Mouse (Mus musculus) forebrain, postnatal 0 days (tissue): Measurements from ENCODE around the gene Tfdp2. TPM values are rescaled to one million over a fixed set of nuclear protein-coding genes. Genes with fewer than 3 reads are reported as not detected.
A peak's percentile ranks its signal among the peaks of the same experiment; 100 is the strongest.
"Not testable (repeated sequence)": the region's sequence is repeated elsewhere in the genome, so short reads cannot be mapped to it uniquely, and the experiment has no call there.

Experiments used
- ATAC-seq: fragments of 200-750 bp; cut with Nextera tagmentation; 2 replicates; pipeline ENCODE4 v1.8.0; 2017; ENCODE audit warnings: mild to moderate bottlenecking, moderate library complexity
- DNase-seq: peaks from one replicate; pipeline ENCODE4 v3.0.0-alpha.2; 2015
- H3K27ac ChIP-seq: fragments of 300-500 bp; sonication (generic); 2 replicates; pipeline ENCODE4 v1.5.1; 2014; ENCODE audit warnings: low read depth, mild to moderate bottlenecking, antibody characterized with exemption, low read length, moderate library complexity, mixed read lengths
- H3K27me3 ChIP-seq: fragments of 300-500 bp; sonication (generic); 2 replicates; pipeline ENCODE4 v1.6.1; 2014; ENCODE audit warnings: mild to moderate bottlenecking, low read length, mixed read lengths; ENCODE audit not compliant: insufficient read depth
- H3K36me3 ChIP-seq: fragments of 300-500 bp; sonication (generic); 2 replicates; pipeline ENCODE4 v1.6.1; 2014; ENCODE audit warnings: mild to moderate bottlenecking, moderate library complexity; ENCODE audit not compliant: insufficient read depth
- H3K4me1 ChIP-seq: fragments of 300-500 bp; sonication (generic); 2 replicates; pipeline ENCODE4 v1.6.1; 2014; ENCODE audit warnings: antibody characterized with exemption; ENCODE audit not compliant: insufficient read depth
- H3K4me2 ChIP-seq: fragments of 300-500 bp; sonication (generic); 2 replicates; pipeline ENCODE4 v1.6.1; 2014; ENCODE audit warnings: low read depth, mild to moderate bottlenecking, moderate library complexity
- H3K4me3 ChIP-seq: fragments of 300-500 bp; sonication (generic); 2 replicates; pipeline ENCODE4 v1.5.1; 2014; ENCODE audit warnings: low read depth, low read length, mixed read lengths
- H3K9ac ChIP-seq: fragments of 300-500 bp; sonication (generic); 2 replicates; pipeline ENCODE4 v1.6.1; 2014; ENCODE audit warnings: mild to moderate bottlenecking
- H3K9me3 ChIP-seq: fragments of 300-500 bp; sonication (generic); 2 replicates; pipeline ENCODE4 v1.6.1; 2016; ENCODE audit warnings: low read length
- CTCF ChIP-seq: sonication (generic); IDR thresholded peaks from 2 replicates; pipeline ENCODE4 v1.5.1; 2016; ENCODE audit warnings: antibody characterized with exemption, control low read depth, low read depth
- WGBS: fragments of 180-500 bp; shearing (Covaris S2); extraction: QIAGEN DNeasy Blood & Tissue Kit; methylation state at CpG from one replicate; pipeline ENCODE4 v1.1.7; 2014; 5-methylcytosine and 5-hydroxymethylcytosine counted together
- polyA plus RNA-seq: library from polyadenylated mRNA; unstranded; fragments of >200 nt; fragmentation: Nextera tagmentation; extraction: Ambion mirVana; gene quantifications from 2 replicates; pipeline ENCODE4 v1.2.1, GENCODE M21; 2015
- total RNA-seq: library from RNA; depleted of rRNA; stranded (reverse); fragments of >200 nt; gene quantifications from 2 replicates; pipeline ENCODE4 v1.2.3, GENCODE M21; 2014; rRNA removed

Tfdp2 gene
- total RNA-seq (17.0 and 21.3 TPM in 2 replicates), polyA plus RNA-seq (14.5 and 16.1 TPM in 2 replicates)

GRCm38 (mm10) chr9:96195885-96196622 is at the start of gene Tfdp2:
Gene Tfdp2, plus strand, starts transcription at chr9:96196275.
- Histone ChIP-seq H3K27ac (peak within 1 kb of the TSS; percentile 70), H3K36me3 (no peaks in the 10 kb centered on the region), H3K9me3 (no peaks in the 10 kb centered on the region), H3K4me1 (no peaks in the 10 kb centered on the region), H3K4me2 (peak within 1 kb of the TSS; percentile 94), H3K27me3 (no peaks in the 10 kb centered on the region), H3K4me3 (peak within 1 kb of the TSS; percentile 74), H3K9ac (peak within 1 kb of the TSS; percentile 53)
- WGBS: under 1% methylated on average over 72 of the region's 81 CpGs
- peak; percentile 100 for ATAC-seq
- peak; percentile 94 for DNase-seq
- peak; percentile 56 for TF ChIP-seq CTCF

GRCm38 (mm10) chr9:96152801-96153200 is 43.3 kb upstream of the Tfdp2 start:
- no peaks in the 10 kb centered on the region for H3K9me3 ChIP-seq
- peaks cover 5% of the 10 kb centered on the region; the same call in 1 of the 2 replicates for H3K36me3 ChIP-seq
- no peak overlapping the region for H3K27ac ChIP-seq
- H3K4me1 ChIP-seq: no peaks in the 10 kb centered on the region
- ATAC-seq (no peak), DNase-seq (no peak)
- no peak overlapping the region for H3K9ac ChIP-seq
- no peak for TF ChIP-seq CTCF
- H3K4me3 ChIP-seq: no peak overlapping the region
- 91% methylated on average over 7 of the region's 7 CpGs for WGBS
- no peaks in the 10 kb centered on the region for H3K27me3 ChIP-seq
- no peak overlapping the region for H3K4me2 ChIP-seq

GRCm38 (mm10) chr9:96158431-96158830 is 37.6 kb upstream of the Tfdp2 start:
- Histone ChIP-seq H3K36me3 (peaks cover 5% of the 10 kb centered on the region; the same call in 1 of the 2 replicates), H3K27me3 (no peaks in the 10 kb centered on the region), H3K9ac (no peak overlapping the region), H3K4me2 (no peak overlapping the region), H3K4me3 (no peak overlapping the region), H3K4me1 (no peaks in the 10 kb centered on the region), H3K9me3 (no peaks in the 10 kb centered on the region), H3K27ac (no peak overlapping the region)
- DNase-seq (no peak), ATAC-seq (no peak)
- no peak for TF ChIP-seq CTCF
- WGBS: 52% methylated on average over 4 of the region's 4 CpGs

GRCm38 (mm10) chr9:96159047-96159446 is 37.0 kb upstream of the Tfdp2 start:
- Histone ChIP-seq H3K9me3 (no peaks in the 10 kb centered on the region), H3K36me3 (peaks cover 2% of the 10 kb centered on the region; the same call in 1 of the 2 replicates), H3K9ac (no peak overlapping the region), H3K4me1 (no peaks in the 10 kb centered on the region), H3K27ac (no peak overlapping the region), H3K4me2 (no peak overlapping the region), H3K27me3 (no peaks in the 10 kb centered on the region), H3K4me3 (no peak overlapping the region)
- DNase-seq (no peak), ATAC-seq (no peak)
- WGBS: 84% methylated on average over 3 of the region's 3 CpGs
- TF ChIP-seq CTCF: no peak

GRCm38 (mm10) chr9:96160767-96161166 is 35.3 kb upstream of the Tfdp2 start:
- 84% methylated on average over 3 of the region's 3 CpGs for WGBS
- no peaks in the 10 kb centered on the region for H3K4me1 ChIP-seq
- no peaks in the 10 kb centered on the region for H3K27me3 ChIP-seq
- H3K4me2 ChIP-seq: no peak overlapping the region
- no peak overlapping the region for H3K27ac ChIP-seq
- no peak for DNase-seq
- TF ChIP-seq CTCF: no peak
- no peak overlapping the region for H3K9ac ChIP-seq
- no peaks in the 10 kb centered on the region for H3K9me3 ChIP-seq
- no peaks in the 10 kb centered on the region; the same call in 1 of the 2 replicates for H3K36me3 ChIP-seq
- no peak for ATAC-seq
- no peak overlapping the region for H3K4me3 ChIP-seq

- Histone ChIP-seq H3K9me3 (no peaks in the 10 kb centered on the region), H3K4me2 (no peak overlapping the region), H3K36me3 (no peaks in the 10 kb centered on the region; the same call in 1 of the 2 replicates), H3K27me3 (no peaks in the 10 kb centered on the region), H3K9ac (no peak overlapping the region), H3K27ac (no peak overlapping the region), H3K4me3 (no peak overlapping the region), H3K4me1 (no peaks in the 10 kb centered on the region)
- no peak for TF ChIP-seq CTCF
- DNase-seq (no peak), ATAC-seq (no peak)
- WGBS: 65% methylated on average over 5 of the region's 5 CpGs
Observed at GRCm38 (mm10) chr9:96162421-96162820, 33.7 kb upstream of the Tfdp2 start.

GRCm38 (mm10) chr9:96163443-96163842 is 32.6 kb upstream of the Tfdp2 start:
- no peak for ATAC-seq
- Histone ChIP-seq H3K36me3 (no peaks in the 10 kb centered on the region; the same call in 1 of the 2 replicates), H3K9ac (no peak overlapping the region), H3K4me2 (no peak overlapping the region), H3K4me1 (no peaks in the 10 kb centered on the region), H3K27me3 (no peaks in the 10 kb centered on the region), H3K27ac (no peak overlapping the region), H3K4me3 (no peak overlapping the region), H3K9me3 (no peaks in the 10 kb centered on the region)
- DNase-seq: no peak
- WGBS: 99% methylated on average over 7 of the region's 7 CpGs
- no peak for TF ChIP-seq CTCF

GRCm38 (mm10) chr9:96163983-96164382 is 32.1 kb upstream of the Tfdp2 start:
- not testable (repeated sequence) for H3K27me3 ChIP-seq, H3K9ac ChIP-seq, H3K27ac ChIP-seq, DNase-seq, H3K4me2 ChIP-seq, H3K4me3 ChIP-seq, H3K4me1 ChIP-seq, H3K36me3 ChIP-seq, H3K9me3 ChIP-seq, ATAC-seq
- WGBS: 98% methylated on average over 13 of the region's 15 CpGs
